Mouse (Mus musculus) midbrain, postnatal 0 days (tissue): ENCODE measurements at regions not wholly inside any gene's neighbourhood (a gene's known extent, or its start where the extent isn't known, plus 50 kb on each side); places are given as distances from the start of the nearest gene placed in this dataset.

Source experiments
- ATAC-seq: fragments of 200-750 bp; cut with Nextera tagmentation; 2 replicates; pipeline ENCODE4 v1.8.0; 2017; ENCODE audit warnings: moderate number of reproducible peaks, mild to moderate bottlenecking, moderate TSS enrichment, moderate library complexity; ENCODE audit not compliant: low FRiP score
- DNase-seq: peaks from one replicate; pipeline ENCODE4 v3.0.0-alpha.2; 2015; ENCODE audit warnings: low spot score
- H3K27ac ChIP-seq: fragments of 300-500 bp; sonication (generic); 2 replicates; pipeline ENCODE4 v1.5.1; 2014; ENCODE audit warnings: low read depth, mild to moderate bottlenecking, low read length, mixed read lengths
- H3K27me3 ChIP-seq: fragments of 300-500 bp; sonication (generic); 2 replicates; pipeline ENCODE4 v1.6.1; 2014; ENCODE audit warnings: low read length, control low read depth, mixed read lengths; ENCODE audit not compliant: insufficient read depth
- H3K36me3 ChIP-seq: fragments of 300-500 bp; sonication (generic); 2 replicates; pipeline ENCODE4 v1.6.1; 2014; ENCODE audit warnings: low read length, control low read depth, mixed read lengths; ENCODE audit not compliant: insufficient read depth
- H3K4me1 ChIP-seq: fragments of 300-500 bp; sonication (generic); 2 replicates; pipeline ENCODE4 v1.6.1; 2014; ENCODE audit warnings: mild to moderate bottlenecking, control low read depth, antibody characterized with exemption, low read length, mixed read lengths; ENCODE audit not compliant: insufficient read depth
- H3K4me2 ChIP-seq: fragments of 300-500 bp; sonication (generic); 2 replicates; pipeline ENCODE4 v1.6.1; 2014; ENCODE audit warnings: low read depth, mild to moderate bottlenecking, low read length, mixed read lengths; ENCODE audit not compliant: poor library complexity, severe bottlenecking
- H3K4me3 ChIP-seq: fragments of 300-500 bp; sonication (generic); 2 replicates; pipeline ENCODE4 v1.5.1; 2014; ENCODE audit warnings: low read depth, mild to moderate bottlenecking, low read length, moderate library complexity
- H3K9ac ChIP-seq: fragments of 300-500 bp; sonication (generic); replicated peaks from 2 replicates; pipeline ENCODE4 v1.6.1; 2014; ENCODE audit warnings: mild to moderate bottlenecking, low read length, moderate library complexity, mixed read lengths; ENCODE audit not compliant: poor library complexity, severe bottlenecking
- H3K9me3 ChIP-seq: fragments of 300-500 bp; sonication (generic); 2 replicates; pipeline ENCODE4 v1.6.1; 2016; ENCODE audit warnings: low read length, control low read depth
- CTCF ChIP-seq: IDR thresholded peaks from 2 replicates; pipeline ENCODE4 v1.5.1; 2016; ENCODE audit warnings: antibody characterized with exemption, mild to moderate bottlenecking
- WGBS: fragments of 180-500 bp; shearing (Covaris S2); extraction: QIAGEN DNeasy Blood & Tissue Kit; methylation state at CpG from one replicate; pipeline ENCODE4 v1.1.7; 2014; 5-methylcytosine and 5-hydroxymethylcytosine counted together

DNA sequence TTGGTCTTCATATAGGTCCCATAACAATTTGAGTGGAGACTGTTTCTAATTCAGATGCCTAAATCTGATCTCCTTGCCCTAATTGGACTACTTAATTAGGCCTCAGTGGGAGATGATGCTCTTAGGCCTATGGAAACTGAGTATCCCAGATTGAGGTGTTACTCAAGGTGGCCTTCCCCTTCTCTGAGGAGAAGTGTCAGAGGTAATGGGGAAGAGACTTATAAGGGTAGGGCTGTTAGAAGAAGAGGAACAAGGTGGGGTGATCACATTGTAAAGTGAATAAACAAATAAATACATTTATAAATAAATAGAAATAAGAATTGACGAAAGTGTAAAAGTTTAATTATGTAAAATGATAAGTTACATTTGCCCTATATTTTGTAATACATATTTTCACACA lies 65.3 kb upstream of the Hgf start:
- no peak overlapping the region for H3K9ac ChIP-seq
- H3K36me3 ChIP-seq = no peaks in the 10 kb centered on the region
- H3K27me3 ChIP-seq = no peaks in the 10 kb centered on the region
- no peak for DNase-seq
- no peak overlapping the region for H3K27ac ChIP-seq
- H3K4me1 ChIP-seq = no peaks in the 10 kb centered on the region
- H3K9me3 ChIP-seq = no peaks in the 10 kb centered on the region; the same call in 1 of the 2 replicates
- no peak overlapping the region for H3K4me3 ChIP-seq
- TF ChIP-seq CTCF = no peak
- 90% methylated on average over 1 of the region's 1 CpGs for WGBS
- no peak overlapping the region for H3K4me2 ChIP-seq
- ATAC-seq = no peak

DNA sequence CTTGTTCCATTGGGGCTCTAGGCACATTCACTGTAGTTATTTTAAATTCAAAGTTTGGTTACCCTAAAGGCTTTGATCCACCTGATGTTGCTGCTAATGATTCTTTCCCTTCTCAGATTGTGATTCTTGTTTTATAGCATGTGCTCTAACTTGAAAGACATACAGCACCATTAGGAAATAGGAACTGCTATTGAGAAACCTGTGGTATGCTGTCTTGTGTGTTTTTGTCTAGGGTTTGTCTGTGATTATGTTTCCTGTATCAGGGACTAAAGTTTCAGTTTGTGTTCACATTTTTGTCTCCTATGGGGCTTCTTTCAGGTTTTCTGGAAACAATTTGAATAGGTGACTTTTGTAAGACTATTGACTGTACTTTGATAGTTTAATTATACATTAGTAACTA lies 63.5 kb upstream of the Hgf start:
- no peaks in the 10 kb centered on the region for H3K4me1 ChIP-seq
- H3K27ac ChIP-seq = no peak overlapping the region
- H3K9me3 ChIP-seq = no peaks in the 10 kb centered on the region; the same call in 1 of the 2 replicates
- DNase-seq = no peak
- H3K4me3 ChIP-seq = no peak overlapping the region
- H3K4me2 ChIP-seq = no peak overlapping the region
- no peaks in the 10 kb centered on the region for H3K27me3 ChIP-seq
- no peak for ATAC-seq
- no peak for TF ChIP-seq CTCF
- no peak overlapping the region for H3K9ac ChIP-seq
- no peaks in the 10 kb centered on the region for H3K36me3 ChIP-seq

DNA sequence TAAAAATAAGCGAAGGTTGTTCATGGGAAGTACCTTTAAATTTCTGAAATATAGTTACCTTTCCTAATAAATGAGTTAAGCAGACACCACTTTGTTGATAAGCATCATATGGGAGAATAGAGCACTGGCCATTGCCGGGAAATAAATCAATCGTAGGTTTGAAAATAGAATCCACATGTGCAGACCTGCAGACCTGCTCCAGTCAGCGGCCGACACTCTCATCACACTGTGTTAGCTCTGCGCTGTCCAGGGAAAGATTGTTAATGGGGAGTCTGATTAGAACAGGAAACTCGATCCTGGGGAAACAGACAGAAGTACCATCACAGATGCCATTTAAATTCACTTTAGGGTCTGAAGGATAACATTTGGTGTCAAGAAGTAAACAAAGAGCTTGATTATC lies 53.4 kb upstream of the Hgf start:
- no peak for DNase-seq
- no peaks in the 10 kb centered on the region for H3K9me3 ChIP-seq
- no peaks in the 10 kb centered on the region for H3K27me3 ChIP-seq
- no peak overlapping the region for H3K27ac ChIP-seq
- no peaks in the 10 kb centered on the region for H3K36me3 ChIP-seq
- ATAC-seq = no peak
- H3K4me1 ChIP-seq = no peaks in the 10 kb centered on the region
- no peak overlapping the region for H3K9ac ChIP-seq
- H3K4me2 ChIP-seq = no peak overlapping the region
- no peak overlapping the region for H3K4me3 ChIP-seq
- WGBS = 93% methylated on average over 7 of the region's 7 CpGs
- TF ChIP-seq CTCF = no peak
